Comparison of ENCODE assay signal across 9 mouse cellular contexts in the genomic region with DNA sequence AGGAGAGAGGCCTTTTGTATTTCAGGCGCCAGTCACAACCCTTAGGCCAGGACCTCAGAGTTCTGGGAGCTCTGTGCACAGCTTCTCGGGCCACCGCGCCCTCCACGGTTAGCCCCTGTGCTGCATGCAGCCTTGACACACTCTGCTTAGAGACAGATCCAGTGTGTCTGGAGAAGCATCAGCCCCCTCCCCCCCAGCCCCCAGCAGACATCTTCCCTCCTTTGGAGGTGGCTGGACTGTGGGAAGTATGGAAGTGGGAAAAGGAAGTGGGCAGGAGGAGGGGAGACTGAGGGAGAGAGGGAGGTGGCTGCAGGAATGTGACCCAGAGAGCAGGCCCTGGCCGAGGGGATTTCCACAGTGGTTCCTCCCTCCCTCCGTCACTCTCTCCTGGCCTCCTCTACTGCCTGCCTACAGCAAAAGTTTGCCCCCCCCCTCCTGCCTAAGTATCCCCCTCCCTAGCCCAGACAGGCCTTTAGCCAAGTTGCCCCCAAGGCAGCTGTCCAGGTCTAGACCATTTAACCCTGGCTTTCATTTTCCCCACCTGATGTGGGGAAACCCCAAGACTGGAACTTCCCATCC. TPM values are rescaled to one million over a fixed set of nuclear protein-coding genes. Genes with fewer than 3 reads are reported as not detected.
DNase-seq lines count a peak whose midpoint lies in the region; ATAC-seq and TF ChIP-seq lines count a peak whose summit lies in the region.
"Had no signal": no experiment of that assay in that cellular context is flagged by ENCODE, and none has a peak within 500 bp of the region (broad histone marks: within the 10 kb centered on the region; RNA-seq: fewer than 3 reads in every experiment).

No protein-coding gene starts in this region.

- peak overlapping the region; percentile 19; the same call in 1 of the 2 replicates for H3K9ac ChIP-seq in heart, adult 2 months (ENCODE audit: low read depth, low read length)
- no peak overlapping the region for H3K9ac ChIP-seq in liver, embryonic 11.5 days (ENCODE audit: low read depth, low read length)

- 55% methylated on average over 7 of the region's 7 CpGs for WGBS in heart, adult 2 months
- WGBS in liver, embryonic 11.5 days, result 59% methylated on average over 7 of the region's 7 CpGs

- H3K9me3 ChIP-seq in liver, embryonic 11.5 days (ENCODE audit: control insufficient read depth, low read length), result no peaks in the 10 kb centered on the region

- ATAC-seq in liver, embryonic 11.5 days (replicated peaks; ENCODE audit: low FRiP score), result no peak

- no peak for DNase-seq in heart, adult 2 months
- DNase-seq in heart, adult 8-10 months (ENCODE audit: low spot score), result no peak
- DNase-seq in spleen, adult 18-20 months, result peak; percentile 41 to 48
- DNase-seq in spleen, postnatal 14 days (ENCODE audit: low spot score in 2 of 2), result no peak
- no peak for DNase-seq in liver, embryonic 11.5 days (ENCODE audit: low spot score)
- DNase-seq in layer of hippocampus, postnatal 14 days (ENCODE audit: low spot score in 2 of 2), result no peak
- DNase-seq in ovary, postnatal 10 days (ENCODE audit: low spot score), result no peak
- no peak for DNase-seq in gastrocnemius, adult 18-20 months (ENCODE audit: low spot score)
- DNase-seq: cerebellum, postnatal 36 days had no signal

- intact Hi-C loops in heart, adult 2 months (cut with DNase I), result no loop called here

- H3K27me3 ChIP-seq in heart, adult 2 months (ENCODE audit: control insufficient read depth, insufficient read depth, low read length), result no peaks in the 10 kb centered on the region
- H3K27me3 ChIP-seq in liver, embryonic 11.5 days (replicated peaks; ENCODE audit: control insufficient read depth, insufficient read depth, low read length), result peaks cover 12% of the 10 kb centered on the region

- TF ChIP-seq EP300 in heart, adult 2 months (IDR thresholded peaks at IDR 0.05; ENCODE audit: insufficient read depth, low read depth, low read length), result no peak

- TF ChIP-seq POLR2A in heart, adult 2 months (IDR thresholded peaks at IDR 0.05; ENCODE audit: insufficient read depth, low read depth, low read length), result no peak

- TF ChIP-seq CTCF in heart, adult 2 months (IDR thresholded peaks at IDR 0.05), result no peak

- no peaks in the 10 kb centered on the region for H3K79me2 ChIP-seq in heart, adult 2 months (replicated peaks; ENCODE audit: control insufficient read depth, insufficient read depth, low read length)

- H3K4me1 ChIP-seq in heart, adult 2 months (ENCODE audit: control insufficient read depth, insufficient read depth, low read length), result peaks cover 2% of the 10 kb centered on the region; the same call in 1 of the 2 replicates
- H3K4me1 ChIP-seq in liver, embryonic 11.5 days (replicated peaks; ENCODE audit: control insufficient read depth, insufficient read depth, low read length), result peaks cover 13% of the 10 kb centered on the region

- H3K27ac ChIP-seq in heart, adult 2 months, result no peak overlapping the region
- no peak overlapping the region for H3K27ac ChIP-seq in liver, embryonic 11.5 days (ENCODE audit: low read depth, low read length)

- H3K36me3 ChIP-seq in heart, adult 2 months (ENCODE audit: control insufficient read depth, insufficient read depth, low read length), result no peaks in the 10 kb centered on the region
- no peaks in the 10 kb centered on the region for H3K36me3 ChIP-seq in liver, embryonic 11.5 days (ENCODE audit: control insufficient read depth, insufficient read depth, low read length)

- no peak overlapping the region for H3K4me3 ChIP-seq in heart, adult 2 months
- peak overlapping the region; percentile 21; the same call in 1 of the 2 replicates for H3K4me3 ChIP-seq in liver, embryonic 11.5 days (ENCODE audit: low read depth, low read length)

- peak overlapping the region; percentile 100 for H3K4me2 ChIP-seq in liver, embryonic 11.5 days

RNA-seq across cellular contexts. Expression of a gene that starts 1.8 kb away (rescaled TPM):
- total RNA-seq in heart, adult 2 months (2021), result 1 to 10 TPM; 1.1 TPM
- 1.6 and 2.2 TPM in 2 replicates for polyA plus RNA-seq in heart, adult 2 months (2012; rRNA removed)
- 1 to 10 TPM in 3 of 4 experiments, under 1 TPM in 1; 0.65 to 1.5 (median 1.3) TPM for total RNA-seq in heart, adult 8-10 months (2022)
- polyA plus RNA-seq in liver, embryonic 11.5 days (2014; fragmentation: Nextera tagmentation; extraction: Ambion mirVana), result 2.5 and 3.0 TPM in 2 replicates
- 1 to 10 TPM; 3.4 to 3.6 TPM for total RNA-seq in layer of hippocampus, postnatal 14 days (2021)
- under 1 TPM; 0.30 to 0.47 TPM for total RNA-seq in gastrocnemius, adult 18-20 months (2021)

RNA-seq across cellular contexts. Expression of a gene that starts 6.3 kb away (rescaled TPM):
- total RNA-seq in heart, adult 2 months (2021), result 10 to 100 TPM; 23.4 to 24.0 TPM
- 45.1 and 49.2 TPM in 2 replicates for polyA plus RNA-seq in heart, adult 2 months (2012; rRNA removed)
- total RNA-seq in heart, adult 8-10 months (2022), result 10 to 100 TPM; 23.1 to 27.9 (median 25.3) TPM
- 110 and 116 TPM in 2 replicates for polyA plus RNA-seq in liver, embryonic 11.5 days (2014; fragmentation: Nextera tagmentation; extraction: Ambion mirVana)
- 10 to 100 TPM; 47.3 to 52.8 TPM for total RNA-seq in layer of hippocampus, postnatal 14 days (2021)
- 10 to 100 TPM; 16.2 to 17.7 TPM for total RNA-seq in gastrocnemius, adult 18-20 months (2021)

RNA-seq across cellular contexts. Expression of a gene that starts 7.9 kb away (rescaled TPM):
- under 1 TPM in 1 of 2 experiments, not detected in 1; 0.07 TPM for total RNA-seq in heart, adult 2 months (2021)
- polyA plus RNA-seq in heart, adult 2 months (2012; rRNA removed), result 0.04 and 0.06 TPM in 2 replicates
- total RNA-seq in heart, adult 8-10 months (2022), result under 1 TPM in 1 of 4 experiments, not detected in 3; 0.09 TPM
- 1.2 and 1.4 TPM in 2 replicates for polyA plus RNA-seq in liver, embryonic 11.5 days (2014; fragmentation: Nextera tagmentation; extraction: Ambion mirVana)
- 100 to 1,000 TPM; 106 to 107 TPM for total RNA-seq in layer of hippocampus, postnatal 14 days (2021)
- total RNA-seq in gastrocnemius, adult 18-20 months (2021), result not detected

RNA-seq across cellular contexts. Expression of a gene that starts 15.7 kb away (rescaled TPM):
- total RNA-seq in heart, adult 2 months (2021), result 1,000 to 10,000 TPM; 1,183 to 1,319 TPM
- 464 and 736 TPM in 2 replicates for polyA plus RNA-seq in heart, adult 2 months (2012; rRNA removed)
- total RNA-seq in heart, adult 8-10 months (2022), result 1,000 to 10,000 TPM; 1,121 to 1,613 (median 1,357) TPM
- 1,837 and 1,887 TPM in 2 replicates for polyA plus RNA-seq in liver, embryonic 11.5 days (2014; fragmentation: Nextera tagmentation; extraction: Ambion mirVana)
- 1,000 to 10,000 TPM; 1,658 to 1,733 TPM for total RNA-seq in layer of hippocampus, postnatal 14 days (2021)
- 1,000 to 10,000 TPM; 1,074 to 1,224 TPM for total RNA-seq in gastrocnemius, adult 18-20 months (2021)

RNA-seq across cellular contexts. Expression of a gene that starts 34.1 kb away (rescaled TPM):
- total RNA-seq in heart, adult 2 months (2021), result not detected
- 0.09 and 0.90 TPM in 2 replicates for polyA plus RNA-seq in heart, adult 2 months (2012; rRNA removed)
- not detected for total RNA-seq in heart, adult 8-10 months (2022)
- polyA plus RNA-seq in liver, embryonic 11.5 days (2014; fragmentation: Nextera tagmentation; extraction: Ambion mirVana), result 0.14 and 0.23 TPM in 2 replicates
- total RNA-seq in layer of hippocampus, postnatal 14 days (2021), result 1 to 10 TPM in 1 of 2 experiments, under 1 TPM in 1; 0.88 to 1.1 TPM
- not detected for total RNA-seq in gastrocnemius, adult 18-20 months (2021)

Comparison
In these comparisons a context has a peak if more than half of its experiments do, and no peak if none do; other contexts are left out.
1. DNase-seq: peak in spleen, adult 18-20 months (2 of 2); none in heart, adult 2 months (0 of 2), heart, adult 8-10 months (single experiment), spleen, postnatal 14 days (0 of 2), liver, embryonic 11.5 days (single experiment), layer of hippocampus, postnatal 14 days (0 of 2), ovary, postnatal 10 days (single experiment) and gastrocnemius, adult 18-20 months (single experiment).
2. RNA of a gene that starts 7.9 kb away (total RNA-seq): 106 to 107 TPM in layer of hippocampus, postnatal 14 days; 0.07 TPM in heart, adult 2 months, 0.09 TPM in heart, adult 8-10 months and not detected in gastrocnemius, adult 18-20 months; every median in the first group is over 10 times any median in the second.